Mouse (Mus musculus) heart, postnatal 36 days (tissue): ENCODE data around the gene Vamp2. TPM values are rescaled to one million over a fixed set of nuclear protein-coding genes. Genes with fewer than 3 reads are reported as not detected.
A peak's percentile ranks its signal among the peaks of the same experiment; 100 is the strongest.
"Not testable (repeated sequence)": the region's sequence is repeated elsewhere in the genome, so short reads cannot be mapped to it uniquely, and the experiment has no call there.

Source experiments
- DNase-seq, 2 experiments: peaks; one replicate each; pipeline ENCODE4 v3.0.0; 2021 to 2022
- intact Hi-C: fragments of 180-260 bp; cut with DNase I; formaldehyde crosslinking; loops from one replicate; pipeline ENCODE4 v1.15.1; 2025
- total RNA-seq, 2 experiments: library from RNA; stranded (reverse); gene quantifications; 2 replicates each; pipeline ENCODE4 v1.2.3; 2021

Gene Vamp2
- total RNA-seq, 2 experiments from 2014 or later, result 50.5 to 72.7 TPM

DNA sequence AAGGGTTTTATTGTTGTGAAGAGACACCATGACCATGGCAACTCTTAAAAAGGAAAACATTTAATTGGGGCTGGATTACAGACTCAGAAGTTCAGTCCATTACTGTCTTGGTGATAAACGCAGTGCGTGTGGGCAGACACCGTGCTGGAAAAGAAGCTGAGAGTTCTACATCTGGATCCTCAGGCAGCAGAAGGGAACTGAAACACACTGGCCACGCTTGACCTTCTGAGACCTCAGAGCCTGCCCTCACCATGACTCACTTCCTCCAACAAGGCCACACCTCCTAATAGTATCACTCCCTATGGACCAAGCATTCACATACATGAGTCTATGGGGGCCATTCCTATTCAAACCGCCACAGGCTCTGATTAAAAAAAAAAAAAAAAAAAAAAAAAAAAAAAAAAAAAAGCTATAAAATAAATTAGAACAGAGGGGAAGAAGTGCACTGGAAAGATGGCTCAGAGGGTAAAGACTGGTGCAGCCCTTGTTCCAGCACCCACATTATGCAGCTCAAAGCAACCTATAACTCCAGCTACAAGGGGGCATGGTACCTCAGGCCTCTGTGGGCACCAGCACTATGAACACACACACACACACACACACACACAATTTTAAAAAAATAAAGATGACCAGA, 9.4 kb upstream of the Vamp2 start:
- intact Hi-C loops, result no loop called here
- DNase-seq, result peak in 1 of 2 experiments; percentile 18

DNA sequence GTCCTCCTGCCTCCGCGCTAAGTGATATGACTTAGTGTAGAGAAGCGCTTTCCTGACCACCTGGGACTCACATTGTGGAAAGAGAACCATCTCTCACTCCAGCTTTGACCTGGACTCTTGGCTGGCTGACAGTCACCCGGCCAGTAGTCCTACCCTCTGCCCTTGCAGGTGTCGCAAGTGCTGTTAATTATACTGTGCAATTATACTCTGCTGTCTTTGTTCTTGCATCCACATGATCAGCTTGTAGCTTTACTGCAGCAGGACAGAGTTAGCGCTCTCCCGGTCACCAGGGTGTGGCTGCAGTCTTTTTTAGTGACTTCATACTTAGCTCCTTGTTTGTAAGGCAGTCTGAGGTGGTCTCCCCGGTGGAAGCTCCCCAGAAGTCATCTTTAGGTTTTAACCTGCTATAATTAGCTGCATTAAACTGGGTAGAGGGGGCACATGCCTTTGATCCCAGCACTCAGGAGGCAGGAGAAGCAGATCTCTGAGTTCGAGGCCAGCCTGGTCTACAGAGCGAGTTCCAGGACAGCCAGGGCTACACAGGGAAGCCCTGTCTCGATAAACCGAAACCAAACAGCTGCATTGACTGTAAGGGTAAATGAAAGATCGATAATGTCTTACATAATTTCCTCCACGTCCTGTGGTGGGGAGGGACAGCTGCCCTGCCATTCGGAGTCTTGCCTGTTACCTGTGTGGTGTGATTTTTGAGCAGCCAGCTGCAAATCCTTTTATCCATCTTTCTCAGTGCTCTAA, 8.0 kb upstream of the Vamp2 start:
- intact Hi-C loops, result no loop called here
- no peak for DNase-seq

DNA sequence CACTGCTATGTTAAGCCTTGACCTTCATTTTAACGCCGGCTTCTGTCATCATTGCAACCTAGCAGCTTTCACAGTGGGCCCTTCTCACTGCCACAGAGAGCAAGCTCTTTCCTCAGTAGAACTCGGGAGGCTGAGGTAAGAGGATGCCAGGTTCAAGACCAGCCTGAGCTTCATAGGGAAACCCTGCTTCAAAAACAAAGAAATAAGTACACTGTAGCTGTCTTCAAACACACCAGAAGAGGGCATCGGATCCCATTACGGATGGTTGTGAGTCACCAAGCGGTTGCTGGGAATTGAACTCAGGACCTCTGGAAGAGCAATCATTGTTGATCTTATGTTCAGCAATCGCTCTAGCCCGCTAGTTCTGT, 7.5 kb upstream of the Vamp2 start:
- intact Hi-C loops, result no loop called here
- no peak for DNase-seq

DNA sequence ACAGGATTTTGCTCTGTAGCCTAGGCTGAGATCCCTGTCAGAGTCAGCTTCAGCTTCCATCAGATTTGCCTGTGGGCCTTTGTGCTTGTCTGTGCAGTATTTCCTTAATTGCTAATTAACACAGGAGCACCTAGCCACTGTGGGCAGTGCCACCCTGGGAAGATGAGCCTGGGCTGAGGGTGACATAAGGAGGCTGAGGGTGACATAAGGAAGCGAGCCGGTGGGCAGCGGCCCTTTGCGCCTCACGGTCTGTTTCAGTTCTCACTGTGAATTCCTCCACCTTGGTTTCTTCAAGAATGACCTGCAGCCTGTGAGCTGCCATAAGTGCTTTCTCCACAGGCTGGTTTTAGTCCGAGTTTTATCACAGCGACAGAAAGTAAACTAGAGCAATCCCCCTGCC, 6.7 kb upstream of the Vamp2 start:
- no peak for DNase-seq
- intact Hi-C loops, result no loop called here

DNA sequence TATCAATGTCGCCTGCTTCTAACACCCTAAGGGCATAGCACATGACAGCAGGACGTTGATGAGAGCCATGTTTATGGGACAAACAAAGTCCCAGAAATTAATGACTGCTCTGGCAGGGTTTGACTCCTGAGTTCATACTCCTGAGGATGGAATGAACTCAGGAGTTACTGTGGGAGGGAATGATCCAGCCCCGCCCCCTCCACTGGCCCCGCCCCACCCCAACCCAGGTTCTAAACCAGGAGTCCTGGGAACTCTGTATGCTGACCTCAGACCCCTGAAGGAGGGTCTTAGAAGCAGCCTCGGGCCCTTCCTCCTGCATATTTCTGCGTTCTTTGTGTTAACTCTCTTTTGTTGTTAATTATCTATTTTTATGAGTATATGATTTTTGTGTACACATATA, 2.7 kb upstream of the Vamp2 start:
- DNase-seq, result no peak
- intact Hi-C loops, result no loop called here

DNA sequence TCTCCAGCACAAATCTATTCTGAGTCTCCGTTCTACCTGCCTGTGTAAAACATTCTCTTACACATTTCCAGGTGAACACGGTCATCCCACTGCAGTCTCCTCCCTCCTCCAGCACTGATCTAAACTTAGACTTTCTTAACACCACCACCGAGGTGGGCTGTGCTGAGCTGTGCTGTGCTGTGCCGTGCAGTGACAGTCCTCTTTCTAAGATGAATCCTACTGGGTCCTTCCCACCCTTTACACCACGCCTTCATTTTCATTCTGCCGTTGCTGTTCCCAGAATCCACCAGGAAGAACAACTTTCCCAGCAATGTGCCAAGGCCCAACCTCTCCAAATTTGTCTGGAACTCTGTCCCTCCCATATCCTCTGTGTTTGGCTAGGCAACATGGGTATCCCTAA, 1.9 kb upstream of the Vamp2 start:
- intact Hi-C loops, result no loop called here
- no peak for DNase-seq

- no peak for DNase-seq
- intact Hi-C loops, result no loop called here
Observed at GRCm38 (mm10) chr11:69087082-69087481, 1.2 kb upstream of the Vamp2 start.

DNA sequence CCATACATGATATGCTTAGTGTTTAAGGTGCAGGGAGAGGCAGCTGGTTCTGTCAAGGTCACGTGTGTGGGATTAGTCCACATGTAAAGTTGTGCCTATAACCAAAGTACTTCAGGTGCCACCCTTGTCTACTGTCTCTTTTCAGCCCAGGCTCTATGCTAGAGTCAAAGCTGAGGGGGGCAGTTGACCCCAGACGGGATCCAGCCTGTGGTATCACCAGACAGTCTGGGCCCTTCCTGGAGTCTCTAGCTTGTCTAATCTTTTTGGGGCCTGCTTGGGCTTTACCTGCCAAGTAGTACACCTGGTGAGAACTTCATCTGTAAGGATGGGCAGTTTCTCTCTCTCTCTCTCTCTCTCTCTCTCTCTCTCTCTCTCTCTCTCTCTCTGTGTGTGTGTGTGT, 693 bp upstream of the Vamp2 start:
- no peak for DNase-seq
- intact Hi-C loops, result no loop called here

DNA sequence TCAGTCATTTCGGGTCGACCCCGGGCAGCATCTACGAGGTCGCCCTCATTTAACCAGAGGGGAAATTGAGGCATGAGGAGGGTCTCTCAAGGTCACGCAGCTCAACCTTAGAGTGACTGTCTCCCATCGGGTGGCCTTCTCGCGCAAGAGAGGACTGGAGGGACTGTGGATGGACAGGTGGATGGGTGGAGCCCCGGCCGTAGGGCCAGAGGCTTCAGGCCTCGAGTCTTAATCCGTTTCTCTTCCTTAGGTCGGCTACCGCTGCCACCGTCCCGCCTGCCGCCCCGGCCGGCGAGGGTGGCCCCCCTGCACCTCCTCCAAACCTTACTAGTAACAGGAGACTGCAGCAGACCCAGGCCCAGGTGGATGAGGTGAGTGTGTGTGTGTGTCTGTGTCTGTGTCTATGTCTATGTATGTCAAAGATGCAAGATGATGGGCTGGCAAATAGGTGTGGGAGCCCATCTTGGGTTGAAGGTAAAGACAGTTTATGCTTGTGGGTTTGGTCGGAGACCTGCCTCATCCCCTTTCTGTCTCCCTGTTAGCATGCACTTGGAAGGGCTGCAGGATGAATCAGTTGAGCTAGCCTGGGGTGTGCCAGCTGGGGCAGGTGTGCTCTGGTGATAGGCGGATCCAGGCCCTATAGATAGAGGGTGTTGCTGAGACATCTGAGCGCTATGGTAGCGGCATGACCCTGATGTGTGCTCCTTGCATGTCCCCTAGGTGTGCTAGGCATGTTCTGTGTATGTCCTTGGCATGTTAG, 746 bp downstream of the Vamp2 start:
- intact Hi-C loops, result loop anchor here (2.0 kb wide), 1 partner anchor 18 kb away; the partner anchor contains the start of gene Tmem107
- DNase-seq, result peak in 1 of 2 experiments; percentile 7

DNA sequence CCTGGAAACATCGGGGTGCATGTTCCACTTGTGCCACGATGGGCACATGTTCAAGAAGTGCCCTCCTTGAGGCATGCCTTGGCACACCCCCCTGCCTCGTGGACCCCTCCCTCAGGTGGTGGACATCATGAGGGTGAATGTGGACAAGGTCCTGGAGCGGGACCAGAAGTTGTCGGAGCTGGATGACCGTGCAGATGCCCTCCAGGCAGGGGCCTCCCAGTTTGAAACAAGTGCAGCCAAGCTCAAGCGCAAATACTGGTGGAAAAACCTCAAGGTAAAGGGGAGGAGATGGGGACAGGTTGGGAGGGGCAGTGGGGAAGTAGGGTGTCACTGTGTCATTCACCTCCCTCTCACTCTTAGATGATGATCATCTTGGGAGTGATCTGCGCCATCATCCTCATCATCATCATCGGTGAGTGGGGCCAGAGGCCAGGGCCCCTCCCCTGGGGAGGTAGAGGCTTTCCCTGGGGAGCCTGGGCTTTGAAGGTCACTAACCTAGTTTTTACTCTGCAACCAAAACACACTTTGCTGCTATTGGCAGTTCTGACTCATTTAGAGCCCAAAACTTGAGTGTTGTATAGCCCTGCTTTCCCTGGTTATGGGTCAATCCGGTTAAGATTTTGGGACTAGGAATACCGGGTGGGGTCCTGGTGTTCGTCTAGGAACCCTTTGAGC, 1.5 kb downstream of the Vamp2 start:
- intact Hi-C loops, result loop anchor here (2.0 kb wide), 1 partner anchor 19 kb away; the partner anchor contains the start of gene Tmem107
- DNase-seq, result peak in 1 of 2 experiments; percentile 15

DNA sequence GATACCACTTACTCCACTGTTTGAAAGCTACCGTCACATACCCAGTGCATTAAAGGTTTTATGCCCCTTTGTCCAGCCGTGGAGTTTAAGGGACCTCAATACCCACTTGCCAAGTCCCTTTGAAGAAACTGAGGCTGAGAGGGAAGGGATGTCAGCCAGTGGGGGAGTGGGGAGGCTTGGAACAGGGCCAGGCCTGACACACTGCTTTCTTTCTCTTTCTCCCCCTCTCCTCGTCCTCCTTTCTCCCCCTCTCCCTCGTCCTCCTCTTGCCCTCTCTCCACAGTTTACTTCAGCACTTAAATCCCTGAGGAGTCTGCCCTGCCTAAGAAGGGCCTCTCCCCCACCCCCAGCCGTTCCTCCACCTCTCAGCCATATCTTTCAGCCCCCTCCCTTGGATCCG, 2.1 kb downstream of the Vamp2 start:
- intact Hi-C loops, result no loop called here
- peak in 1 of 2 experiments; percentile 10 for DNase-seq

DNA sequence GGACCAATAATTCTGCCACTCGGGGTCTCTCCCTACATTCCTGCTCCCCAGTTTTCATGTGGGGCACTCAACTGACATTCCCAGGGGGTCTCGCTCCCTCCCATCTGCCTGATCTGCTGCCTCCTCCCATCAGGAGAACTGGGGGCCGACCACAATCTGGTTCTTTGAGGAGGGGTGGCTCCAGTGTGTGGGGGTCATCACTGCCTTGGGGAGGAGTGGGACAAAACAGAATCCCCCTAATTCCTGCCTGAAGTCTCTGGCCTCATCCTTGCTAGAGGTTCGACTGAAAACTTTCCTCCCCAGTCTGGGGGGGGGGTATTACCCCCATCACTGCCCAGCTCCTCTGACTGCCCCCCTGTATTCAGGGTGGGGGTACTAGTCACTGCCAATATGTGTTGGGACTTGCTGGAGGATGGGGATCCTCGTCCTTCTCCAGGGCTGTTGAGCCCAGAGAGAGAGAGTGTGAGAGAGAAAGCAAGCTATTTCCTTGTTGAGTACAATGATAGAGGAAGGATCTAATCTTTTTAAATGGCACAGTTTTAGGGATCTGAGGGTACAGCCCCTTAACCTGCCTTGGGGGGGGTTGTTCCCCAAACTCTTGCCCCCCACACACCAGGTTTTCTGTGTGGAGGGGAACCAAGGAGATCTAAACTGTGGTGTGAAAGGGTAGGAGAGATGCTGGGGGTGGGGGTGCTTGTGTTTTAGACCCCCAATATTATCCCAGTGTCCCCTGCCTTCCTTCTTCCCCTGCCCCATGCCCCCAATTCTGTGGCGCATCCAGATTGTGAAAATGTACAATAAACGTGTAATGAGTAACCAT, 3.5 kb downstream of the Vamp2 start:
- intact Hi-C loops, result loop anchor here (1.0 kb wide), 1 partner anchor 31 kb away; the partner anchor contains the start of gene 9130213A22Rik
- DNase-seq, result no peak

DNA sequence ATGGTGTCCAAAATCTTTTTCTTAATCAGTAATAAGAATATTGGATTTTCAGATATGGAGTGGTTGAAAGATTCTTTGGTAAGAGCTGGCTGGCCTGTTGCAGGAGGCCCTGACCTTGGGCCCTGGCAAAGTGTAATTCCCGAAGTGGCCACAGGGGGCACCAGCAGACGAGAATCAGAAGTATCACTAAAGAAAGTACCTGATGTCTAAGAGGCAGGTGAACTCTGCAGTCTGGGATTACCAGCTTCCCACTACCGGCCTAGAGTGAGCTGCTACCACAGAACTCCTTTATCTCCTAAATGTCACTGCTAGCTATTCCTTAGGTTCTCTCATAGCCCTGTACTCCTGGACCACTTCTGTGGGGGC, 4.1 kb downstream of the Vamp2 start:
- DNase-seq, result peak; percentile 90 to 96
- intact Hi-C loops, result loop anchor here (1.0 kb wide), 1 partner anchor 30 kb away; the partner anchor contains the start of gene 9130213A22Rik

GRCm38 (mm10) chr11:69092871-69093270, 4.6 kb downstream of the Vamp2 start:
- intact Hi-C loops, result loop anchor here (1.0 kb wide), 1 partner anchor 29 kb away; the partner anchor contains the start of gene 9130213A22Rik
- DNase-seq, result no peak

DNA sequence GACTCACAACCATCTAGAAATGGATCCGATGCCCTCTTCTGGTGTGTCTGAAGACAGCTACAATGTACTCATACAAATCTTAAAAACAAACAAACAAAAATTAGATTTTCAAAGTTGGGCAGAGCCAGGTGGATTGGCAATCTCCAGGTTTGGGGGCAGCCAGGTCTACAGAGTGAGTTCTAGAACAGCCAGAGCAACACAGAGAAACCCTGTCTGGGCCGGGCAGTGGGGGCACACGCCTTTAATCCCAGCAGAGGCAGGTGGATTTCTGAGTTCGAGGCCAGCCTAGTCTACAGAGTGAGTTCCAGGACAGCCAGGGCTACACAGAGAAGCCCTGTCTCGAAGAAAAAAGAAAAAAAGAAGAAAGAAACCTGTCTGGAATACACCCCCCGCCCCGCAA, 5.6 kb downstream of the Vamp2 start:
- intact Hi-C loops, result not testable (repeated sequence)
- peak; percentile 17 to 18 for DNase-seq

- intact Hi-C loops, result loop anchor here (5.0 kb wide), 2 partner anchors 302 to 322 kb away; partner anchors contain the start of genes Cyb5d1, Naa38 and Tmem88
- peak; percentile 96 to 98 for DNase-seq
Observed at GRCm38 (mm10) chr11:69094697-69095429, 6.6 kb downstream of the Vamp2 start, which contains the start of gene Per1. TSS of gene Per1 (plus strand) at chr11:69095217.

DNA sequence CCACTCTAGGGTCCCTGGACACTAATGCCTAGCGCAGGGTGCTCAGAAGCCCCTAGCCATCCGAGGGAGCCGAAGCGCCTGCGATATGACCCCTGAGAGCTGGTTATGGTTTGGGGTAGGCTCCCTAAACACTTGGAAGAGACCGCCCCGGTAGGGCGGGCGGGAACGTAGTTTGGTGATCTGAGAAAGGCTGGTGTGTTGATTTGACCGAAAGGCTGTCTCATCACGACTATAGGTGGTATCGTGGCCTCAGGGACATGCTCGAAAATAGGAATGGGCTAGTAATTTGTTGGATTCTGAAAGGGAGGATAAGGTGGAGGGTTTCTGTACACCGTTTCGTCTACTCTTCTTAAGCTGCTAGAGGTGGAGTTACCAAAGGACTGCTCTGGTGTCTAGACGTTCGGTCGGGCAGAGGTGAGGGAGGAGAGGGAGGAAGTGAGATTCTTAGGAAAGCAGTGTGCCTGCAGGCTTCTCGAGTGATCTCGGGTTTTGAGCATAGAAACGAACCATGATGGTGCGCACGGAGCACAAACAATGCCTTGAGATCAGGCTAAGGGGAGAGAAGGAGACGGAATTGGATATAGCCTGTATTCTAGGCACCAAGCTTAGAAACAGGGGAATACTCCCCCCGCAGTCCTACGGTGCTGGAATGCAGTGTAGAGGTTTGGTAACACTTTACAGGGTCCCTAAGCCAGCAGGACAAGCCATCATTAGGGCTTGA, 7.4 kb downstream of the Vamp2 start:
- peak; percentile 57 to 73 for DNase-seq
- intact Hi-C loops, result loop anchor here (5.0 kb wide), 2 partner anchors 302 to 322 kb away; partner anchors contain the start of genes Cyb5d1, Naa38 and Tmem88

- intact Hi-C loops, result loop anchor here (5.0 kb wide), 2 partner anchors 301 to 321 kb away; partner anchors contain the start of genes Cyb5d1, Naa38 and Tmem88
Observed at GRCm38 (mm10) chr11:69096360-69096986, 8.2 kb downstream of the Vamp2 start.

More at GRCm38 (mm10) chr11:69096360-69096986, 8.2 kb downstream of the Vamp2 start:
- no peak for DNase-seq
